Mouse (Mus musculus) left cerebral cortex, postnatal 25 days (tissue): ENCODE data around the gene Olfr424. TPM values are rescaled to one million over a fixed set of nuclear protein-coding genes. Genes with fewer than 3 reads are reported as not detected.

Experiments
- total RNA-seq, 2 experiments: library from RNA; stranded (reverse); gene quantifications; 2 replicates each; pipeline ENCODE4 v1.2.3; 2021

Gene Olfr424
- total RNA-seq, 2 experiments from 2014 or later = not detected

Other genes with a start within 250 kb of the Olfr424 start
- gene Ifi211, start 218.5 kb upstream of the Olfr424 start, total RNA-seq = not detected
- gene Mndal, start 189.0 kb upstream of the Olfr424 start, total RNA-seq = 1 to 10 TPM in 1 of 2 experiments, under 1 TPM in 1; 0.78 to 1.5 TPM
- gene Ifi203, start 188.8 kb upstream of the Olfr424 start, total RNA-seq = under 1 TPM; 0.55 to 0.69 TPM
- not detected for gene Ifi202b, start 148.8 kb upstream of the Olfr424 start, total RNA-seq
- not detected for gene Ifi205, start 99.7 kb upstream of the Olfr424 start, total RNA-seq
- not detected for gene Olfr433, start 90.8 kb upstream of the Olfr424 start, total RNA-seq
- not detected for gene Olfr432, start 82.3 kb upstream of the Olfr424 start, total RNA-seq
- gene Olfr430, start 64.9 kb upstream of the Olfr424 start, total RNA-seq = not detected
- not detected for gene Olfr429, start 47.2 kb upstream of the Olfr424 start, total RNA-seq
- gene Olfr427, start 34.6 kb upstream of the Olfr424 start, total RNA-seq = not detected
- not detected for gene Olfr231, start 10.4 kb upstream of the Olfr424 start, total RNA-seq
- gene Olfr420, start 24.1 kb downstream of the Olfr424 start, total RNA-seq = not detected
- under 1 TPM; 0.09 to 0.14 TPM for gene Spta1, start 41.3 kb downstream of the Olfr424 start, total RNA-seq
- not detected for gene Olfr419, start 120.5 kb downstream of the Olfr424 start, total RNA-seq
- not detected for gene Mptx1, start 199.0 kb downstream of the Olfr424 start, total RNA-seq
- gene Olfr417, start 233.6 kb downstream of the Olfr424 start, total RNA-seq = not detected